Mouse (Mus musculus) cerebellum, postnatal 4 days (tissue): ENCODE data around the gene Zbtb44.
A peak's percentile ranks its signal among the peaks of the same experiment; 100 is the strongest.

Experiments
- DNase-seq, 2 experiments: peaks; one replicate each; pipeline ENCODE4 v3.0.0; 2022; ENCODE audit warnings: low spot score in 2 of 2, mixed read lengths in 1 of 2

Zbtb44 gene

DNA sequence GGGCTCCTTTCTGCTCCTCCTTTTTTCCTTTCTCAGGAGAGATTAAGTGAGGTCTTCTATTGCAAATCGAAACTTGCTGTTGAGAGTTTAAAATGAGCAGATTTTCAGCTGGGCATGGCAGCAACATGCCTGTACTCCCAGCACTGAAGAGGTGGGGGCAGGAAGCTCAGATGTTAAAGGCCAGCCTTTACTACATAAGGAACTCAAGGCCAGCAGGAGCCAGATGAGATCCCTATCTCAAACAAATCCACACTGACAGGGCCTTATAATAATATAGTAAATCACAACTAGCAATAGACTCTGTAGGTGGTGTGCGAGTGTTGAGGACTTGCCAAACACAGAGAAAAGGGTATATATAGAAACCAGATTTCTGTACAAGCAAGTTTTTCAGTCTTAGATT lies 28.3 kb downstream of the Zbtb44 start:
- no peak for DNase-seq

DNA sequence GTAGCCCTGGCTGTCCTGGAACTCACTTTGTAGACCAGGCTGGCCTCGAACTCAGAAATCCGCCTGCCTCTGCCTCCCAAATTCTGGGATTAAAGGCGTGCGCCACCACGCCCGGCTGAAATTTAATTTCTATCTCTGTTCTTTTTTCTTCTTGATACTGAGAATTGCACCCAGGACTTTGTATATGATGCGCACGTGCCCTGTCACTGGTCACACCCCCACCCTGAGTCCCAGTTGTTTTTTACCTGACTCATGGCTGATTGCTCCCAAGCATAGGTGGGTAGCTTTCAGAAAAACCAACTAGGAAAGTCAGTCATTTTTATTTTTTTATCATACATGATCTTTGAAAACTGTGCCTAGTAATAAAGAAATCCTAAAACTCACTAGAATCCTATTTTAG lies 40.3 kb downstream of the Zbtb44 start:
- no peak for DNase-seq

DNA sequence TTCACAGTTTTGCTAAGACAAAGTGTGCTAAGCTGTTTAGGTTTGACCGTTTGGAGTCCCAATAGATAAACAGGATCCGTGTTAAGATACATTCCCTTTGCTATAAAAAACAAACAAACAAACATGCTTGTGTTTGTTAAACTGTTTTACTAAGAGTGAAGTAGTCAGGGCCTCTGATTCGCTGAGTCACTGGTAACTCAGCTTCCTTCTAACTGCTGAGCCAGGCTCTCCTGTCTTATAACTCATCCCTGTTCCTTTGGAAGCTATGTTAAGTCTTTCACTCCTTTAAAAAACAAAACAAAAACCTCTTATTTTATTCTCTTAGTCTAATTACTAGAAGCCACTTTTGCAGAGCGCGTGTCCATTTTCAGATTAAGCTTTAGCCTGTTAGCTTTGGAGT lies 41.8 kb downstream of the Zbtb44 start:
- DNase-seq, result no peak

DNA sequence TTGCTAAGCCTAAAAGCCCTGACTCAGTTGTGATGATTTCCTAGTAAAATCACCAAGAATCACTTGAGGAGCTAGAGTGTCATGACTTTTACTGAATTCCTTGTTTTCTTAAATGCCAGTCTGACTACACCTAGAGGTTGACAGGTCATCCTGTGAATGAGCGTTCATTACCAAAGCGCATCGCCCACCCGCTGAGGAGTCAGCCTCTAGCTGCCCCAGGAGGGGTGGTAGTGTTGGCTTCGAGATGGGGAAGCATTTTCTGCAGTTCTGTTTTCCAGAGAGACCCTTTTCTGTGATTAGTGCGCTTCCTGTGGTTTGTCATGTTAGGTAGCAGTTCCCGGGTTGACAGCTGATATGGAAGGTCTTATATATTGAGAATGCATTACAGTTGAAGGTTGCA lies 43.4 kb downstream of the Zbtb44 start:
- no peak for DNase-seq

DNA sequence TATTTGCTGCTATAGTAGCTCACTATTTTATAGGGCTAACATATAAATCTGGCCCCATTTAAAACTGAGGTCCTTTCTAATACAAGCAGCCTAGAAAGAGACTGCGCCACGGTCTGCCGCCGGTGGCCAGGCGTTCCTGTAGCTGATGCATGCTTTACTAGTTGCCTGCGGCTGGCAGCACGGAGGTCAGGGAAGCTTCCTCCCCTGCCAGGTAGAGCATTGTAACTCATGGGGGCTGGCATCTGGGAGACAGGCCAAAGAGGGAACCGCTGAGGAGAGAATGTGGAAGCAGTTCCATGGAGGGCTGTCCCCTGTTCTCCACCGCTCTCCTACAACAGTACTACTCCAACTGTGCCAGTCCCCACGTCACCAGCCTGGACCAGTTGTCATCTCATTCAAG lies 44.4 kb downstream of the Zbtb44 start:
- DNase-seq, result no peak

DNA sequence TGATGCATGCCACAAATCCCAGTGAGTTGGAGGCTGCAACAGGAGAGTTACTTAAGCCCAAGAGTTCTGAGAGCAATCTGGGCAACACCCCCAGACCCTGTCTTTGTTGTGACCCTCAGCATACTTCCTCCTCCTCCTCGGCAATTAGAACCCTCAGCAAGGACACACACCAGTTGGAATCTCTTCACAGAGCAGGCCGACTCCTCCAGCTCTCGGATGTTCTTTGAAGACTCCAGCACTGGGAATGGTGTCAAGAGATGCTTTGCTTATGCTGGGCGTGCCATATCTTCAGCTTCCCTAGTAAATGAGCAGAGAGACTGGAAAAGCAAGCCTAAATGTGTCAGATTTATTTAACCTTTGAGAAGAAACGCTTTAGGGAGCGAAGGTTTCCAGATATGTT lies 50.3 kb downstream of the Zbtb44 start:
- DNase-seq, result no peak

DNA sequence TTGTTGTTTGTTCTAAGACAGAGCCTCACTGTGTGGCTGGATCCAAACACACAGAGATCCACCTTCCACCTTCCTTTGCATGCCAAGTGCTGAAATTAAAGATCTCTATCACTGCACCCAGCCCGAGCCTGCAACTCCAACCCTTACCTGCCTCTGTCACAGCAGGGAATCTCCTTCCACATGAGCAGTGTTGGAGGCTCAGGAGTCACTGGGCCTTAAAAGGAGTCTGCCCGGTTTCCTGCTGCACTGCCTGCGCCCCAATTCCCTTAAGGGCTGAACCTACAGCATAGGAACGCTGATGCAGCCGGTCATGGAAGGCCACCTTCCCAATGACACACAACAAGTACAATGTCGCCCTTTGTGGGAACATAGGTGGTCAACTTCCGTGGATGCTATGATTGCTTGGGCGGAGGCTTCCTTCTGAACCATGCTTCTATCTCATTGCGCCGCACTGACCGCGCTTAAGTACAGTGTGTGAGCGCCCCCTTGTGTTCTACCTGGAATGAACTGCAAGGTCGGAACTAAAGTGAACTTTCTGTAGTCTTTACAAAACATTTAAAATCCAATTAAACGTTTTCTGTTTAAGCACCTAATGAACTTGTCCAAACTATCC lies 51.7 kb downstream of the Zbtb44 start:
- DNase-seq, result peak; percentile 61 to 80

DNA sequence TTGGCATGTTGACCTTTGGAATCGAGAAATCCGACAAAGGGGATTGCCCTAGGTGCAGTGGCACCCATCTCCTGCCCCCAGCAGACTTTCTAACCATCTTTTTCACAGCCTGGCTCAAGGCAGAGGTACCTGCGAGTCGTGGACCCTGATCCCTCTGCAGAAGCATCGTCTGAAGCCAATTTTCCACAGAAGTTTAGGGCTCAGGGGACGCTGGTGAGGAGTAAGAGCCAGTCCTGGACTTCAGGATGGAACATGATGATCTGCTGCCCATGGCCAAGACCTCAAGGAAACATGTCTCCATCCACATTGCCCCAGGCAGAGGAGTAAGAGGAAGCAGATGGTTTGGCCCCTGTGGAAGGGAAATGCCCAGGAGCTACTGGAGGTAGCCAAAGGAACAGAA lies 52.3 kb downstream of the Zbtb44 start:
- no peak for DNase-seq

DNA sequence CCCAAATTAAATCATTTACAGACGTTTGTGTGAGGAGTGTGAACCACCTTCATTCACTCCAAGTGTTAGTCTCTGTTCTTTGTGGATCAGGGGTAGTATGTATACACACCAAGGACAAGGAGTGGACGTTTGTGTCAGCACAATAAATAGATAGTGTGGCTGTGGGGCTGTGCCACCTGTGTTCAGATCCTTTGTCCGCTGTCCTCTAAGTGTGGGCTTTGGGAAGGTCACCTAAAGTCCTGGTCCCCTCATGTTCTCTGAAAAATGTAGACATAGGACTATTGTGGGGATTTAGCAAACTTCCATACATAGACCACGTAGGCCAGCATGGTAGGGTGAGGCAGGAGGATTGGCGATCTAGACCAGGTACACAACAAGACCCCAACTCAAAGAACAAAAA lies 55.1 kb downstream of the Zbtb44 start:
- no peak for DNase-seq

DNA sequence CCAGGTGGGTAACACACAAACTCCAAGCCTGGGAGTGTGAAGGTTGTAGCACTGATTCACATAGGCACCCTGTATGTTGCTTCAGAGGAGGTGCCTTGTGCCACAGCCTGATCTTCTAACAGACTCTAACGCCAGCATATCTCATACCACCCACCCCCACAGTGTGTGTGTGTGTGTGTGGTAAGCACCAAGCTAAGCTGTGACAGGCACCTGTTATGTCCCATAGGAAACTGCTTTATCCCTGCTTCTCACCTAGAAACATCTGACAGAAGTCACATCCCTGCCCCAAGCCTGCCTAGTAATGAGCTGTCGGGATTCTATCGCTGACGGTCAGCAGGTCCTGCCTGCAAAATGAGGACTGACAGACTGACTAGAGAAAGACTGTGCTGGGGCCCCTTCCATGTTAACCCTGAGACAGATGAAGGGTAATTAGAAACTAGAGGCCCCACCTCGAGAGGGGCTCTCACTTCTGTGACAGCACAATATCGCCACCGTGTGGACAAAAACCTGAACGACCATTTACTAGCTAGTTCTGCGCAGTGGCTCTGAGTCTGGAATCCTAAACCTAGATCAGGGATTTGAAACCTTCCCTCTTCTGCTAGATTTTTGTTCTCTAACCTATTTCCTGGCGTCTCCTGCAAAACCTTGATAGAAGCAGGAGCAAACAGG lies 55.8 kb downstream of the Zbtb44 start:
- DNase-seq, result peak; percentile 73 to 80

DNA sequence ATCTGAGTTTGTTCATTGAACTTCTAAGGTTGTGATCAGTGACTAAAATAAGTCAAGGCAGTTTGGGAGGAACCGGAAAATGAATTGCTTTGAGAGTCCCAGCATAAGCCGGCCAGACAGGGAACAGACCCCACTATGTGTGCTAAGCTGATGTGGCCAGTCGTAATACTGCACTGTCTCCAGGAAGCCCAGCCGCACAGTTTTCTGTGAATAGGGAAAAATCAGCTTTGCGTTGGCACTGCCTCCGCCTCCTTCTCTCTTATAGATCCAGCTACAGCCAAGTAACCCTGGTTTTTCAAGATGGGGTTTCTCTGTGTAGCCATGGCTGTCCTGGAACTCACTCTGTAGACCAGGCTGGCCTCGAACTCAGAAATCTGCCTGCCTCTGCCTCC lies 56.3 kb downstream of the Zbtb44 start:
- DNase-seq, result no peak

DNA sequence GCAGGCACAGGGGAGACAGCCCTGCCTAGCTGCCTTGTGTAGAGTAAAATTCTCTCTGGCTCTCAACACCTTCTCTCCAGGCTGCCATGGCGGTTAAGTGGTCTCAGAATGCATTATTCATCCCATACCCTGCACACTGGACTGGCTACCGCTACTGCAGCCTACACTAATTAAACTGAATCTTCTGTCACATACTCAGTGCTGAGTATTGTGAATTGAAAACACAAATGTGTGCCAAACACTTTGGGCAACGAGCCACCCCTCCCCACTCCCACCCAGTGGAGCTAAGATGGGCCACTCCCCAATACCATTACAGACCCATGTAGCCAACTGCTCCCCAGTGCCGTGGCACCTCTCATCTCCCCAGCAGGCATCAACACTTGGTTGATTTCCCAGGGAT lies 57.0 kb downstream of the Zbtb44 start:
- DNase-seq, result no peak

DNA sequence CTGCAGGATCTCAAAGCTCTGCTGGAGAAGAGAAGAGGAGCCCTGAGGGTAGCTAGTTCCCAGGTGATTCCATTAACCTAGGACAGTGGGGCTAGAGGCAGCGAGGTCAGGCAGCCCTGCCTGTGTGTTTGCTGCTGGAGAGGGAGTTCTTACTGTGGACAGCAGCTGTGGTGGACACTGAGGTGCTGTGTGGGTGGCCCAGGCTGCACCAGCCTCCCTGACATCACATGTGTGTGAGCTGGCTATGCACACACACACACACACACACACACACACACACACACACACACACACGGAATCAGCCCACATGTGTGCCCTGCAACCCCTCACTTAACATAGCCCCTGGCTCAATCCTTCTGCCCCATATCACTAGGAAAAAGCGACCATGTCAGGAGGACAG lies 57.7 kb downstream of the Zbtb44 start:
- no peak for DNase-seq

DNA sequence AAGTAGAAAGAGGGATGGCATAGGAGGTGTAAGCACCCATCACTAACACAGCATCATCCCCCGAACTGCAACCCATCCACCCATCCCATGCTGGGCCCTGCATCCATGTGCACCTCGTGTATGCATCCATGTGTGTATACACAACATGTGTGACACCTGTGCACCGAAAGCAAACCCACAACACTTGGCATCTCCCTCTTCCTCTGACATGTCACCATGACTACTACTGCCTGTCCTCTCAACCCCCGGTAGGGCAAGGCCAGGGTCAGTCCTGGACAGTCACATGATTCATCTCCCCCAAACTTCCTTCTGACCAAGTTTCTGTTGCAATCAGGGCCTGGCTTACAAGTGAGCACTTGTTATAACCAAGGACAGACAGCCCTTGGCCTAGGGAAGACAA lies 58.4 kb downstream of the Zbtb44 start:
- no peak for DNase-seq

DNA sequence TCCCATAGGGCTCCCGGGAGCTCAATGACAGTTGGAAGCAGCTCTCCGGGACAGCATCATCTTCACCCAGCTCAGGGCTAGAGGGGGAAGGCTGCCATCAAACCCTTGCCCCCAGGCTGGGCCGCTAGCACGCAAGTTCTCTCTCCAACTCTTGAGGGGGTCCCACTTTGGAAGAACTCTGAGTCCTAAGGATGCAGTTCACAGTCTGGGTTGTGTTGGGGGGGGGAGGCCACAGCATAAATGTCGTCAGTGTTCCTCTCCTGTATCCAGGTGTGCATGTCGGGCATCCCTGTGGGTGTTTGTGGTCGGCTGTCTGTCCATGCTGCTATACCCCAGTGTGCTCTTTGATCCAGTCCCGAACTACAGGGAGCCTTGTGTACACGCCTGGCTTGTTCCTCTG lies 59.1 kb downstream of the Zbtb44 start:
- no peak for DNase-seq

DNA sequence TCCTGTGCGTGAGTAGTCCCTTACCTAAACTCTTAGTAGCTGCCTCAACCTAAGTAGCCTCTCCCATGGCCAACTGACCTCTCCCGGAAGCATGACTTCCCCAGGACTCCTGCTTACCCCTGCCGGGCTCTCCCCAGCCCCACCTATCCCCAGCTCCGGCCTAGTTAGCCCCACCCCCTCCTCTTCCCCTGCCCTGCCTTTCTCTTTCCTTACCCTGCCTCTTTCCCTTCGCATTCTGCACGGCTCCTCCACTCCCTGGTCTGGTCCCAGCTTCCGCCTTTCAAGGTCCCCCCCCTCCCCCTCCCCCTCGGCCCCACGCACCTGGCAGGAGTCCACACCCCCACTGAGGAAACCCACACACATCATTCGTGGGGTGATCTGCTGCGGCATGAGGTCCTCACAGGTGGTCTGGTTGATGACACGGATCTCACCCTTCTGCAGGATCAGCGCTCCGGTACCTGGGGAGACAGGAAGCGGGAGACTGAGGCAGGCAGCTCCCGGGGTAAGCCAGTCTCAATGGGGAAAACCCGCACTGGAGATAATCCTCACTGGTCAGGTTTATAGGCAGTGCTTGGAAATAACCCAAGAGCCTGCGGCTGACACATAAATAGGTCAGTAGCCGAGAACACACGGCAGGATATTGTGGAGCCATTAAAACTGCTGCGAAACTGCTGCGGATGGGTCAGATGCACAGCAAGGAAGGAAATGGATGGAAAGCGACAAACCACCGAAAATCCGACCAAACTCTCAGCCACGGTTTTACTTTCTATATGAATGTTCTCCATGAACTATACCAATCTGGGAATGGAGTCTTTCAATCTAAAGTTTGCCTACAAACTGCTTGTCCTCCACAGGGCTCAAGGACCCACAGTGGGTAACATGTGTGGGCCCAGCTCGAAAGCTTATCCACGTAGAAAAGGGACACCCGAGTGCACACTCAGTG lies 59.9 kb downstream of the Zbtb44 start:
- DNase-seq, result no peak

DNA sequence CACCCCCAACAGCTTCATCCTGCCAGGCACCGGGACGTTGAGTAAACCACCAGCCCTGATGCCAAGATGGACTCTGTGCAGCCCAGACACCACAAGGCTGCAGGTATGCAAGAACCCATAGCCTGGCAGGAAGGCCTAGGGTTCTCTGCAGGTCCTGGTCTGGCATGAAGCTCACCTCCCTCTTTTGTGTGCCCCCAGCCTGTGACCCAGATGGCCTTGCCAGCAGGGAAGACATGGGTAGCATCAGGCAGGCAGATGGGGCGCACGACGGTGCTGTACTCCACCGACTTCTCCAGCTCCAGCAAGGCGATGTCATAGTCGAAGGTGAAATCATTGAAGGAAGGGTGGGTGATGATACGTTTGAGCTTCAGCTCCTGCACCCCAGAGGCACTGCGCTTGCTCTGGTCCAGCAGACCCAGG lies 60.7 kb downstream of the Zbtb44 start:
- DNase-seq, result no peak

DNA sequence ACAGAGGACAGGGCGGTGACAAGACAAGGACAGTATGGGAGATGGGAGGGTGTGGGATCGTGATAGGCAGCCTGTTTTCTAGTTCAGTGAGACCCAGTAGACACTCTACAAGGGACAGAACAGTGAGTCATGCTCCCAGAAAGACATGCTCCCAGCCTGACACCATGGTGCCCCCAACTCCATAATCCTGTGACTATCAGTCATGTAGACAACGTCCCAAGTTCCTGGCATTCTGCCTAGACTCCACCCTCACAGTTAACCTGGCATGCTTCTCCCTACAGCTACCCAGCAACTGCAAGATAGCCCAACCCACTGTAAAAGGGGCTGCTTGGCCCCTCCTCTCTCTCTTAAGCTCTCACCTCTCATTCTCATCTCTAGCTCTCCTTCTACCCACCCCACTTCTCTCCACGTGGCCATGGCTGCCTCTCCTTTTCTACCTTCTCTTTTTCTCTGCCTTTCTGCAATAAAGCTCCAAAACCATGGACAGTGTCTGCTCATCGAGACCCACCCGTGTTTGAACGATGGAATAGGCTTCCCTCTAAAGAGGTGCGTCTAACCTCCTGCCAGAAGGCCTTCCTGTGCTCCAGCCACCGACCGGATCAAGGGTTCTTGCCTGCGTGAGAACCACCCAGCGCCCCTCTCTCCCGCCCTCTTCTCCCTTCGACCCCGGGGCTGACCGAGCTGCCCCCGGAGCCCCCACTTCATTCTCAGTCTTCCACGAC lies 61.8 kb downstream of the Zbtb44 start:
- no peak for DNase-seq

DNA sequence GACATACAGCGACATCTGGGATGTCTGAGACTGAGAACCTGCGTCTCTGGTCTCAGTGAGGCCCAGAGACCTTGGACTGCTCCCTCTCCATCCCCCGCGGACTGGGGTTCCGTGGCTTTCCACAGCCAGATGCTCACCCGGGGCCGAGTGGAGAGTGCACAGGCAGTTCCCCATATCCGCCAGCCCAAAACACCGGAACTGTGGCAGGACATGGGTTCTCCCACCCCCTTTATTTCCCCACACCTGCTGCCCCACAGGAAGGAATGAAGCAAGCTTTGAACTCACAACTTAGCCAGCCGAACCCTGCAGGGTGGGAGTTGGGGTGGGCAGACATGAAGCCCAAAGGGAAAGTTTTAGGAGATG lies 62.4 kb downstream of the Zbtb44 start:
- no peak for DNase-seq

DNA sequence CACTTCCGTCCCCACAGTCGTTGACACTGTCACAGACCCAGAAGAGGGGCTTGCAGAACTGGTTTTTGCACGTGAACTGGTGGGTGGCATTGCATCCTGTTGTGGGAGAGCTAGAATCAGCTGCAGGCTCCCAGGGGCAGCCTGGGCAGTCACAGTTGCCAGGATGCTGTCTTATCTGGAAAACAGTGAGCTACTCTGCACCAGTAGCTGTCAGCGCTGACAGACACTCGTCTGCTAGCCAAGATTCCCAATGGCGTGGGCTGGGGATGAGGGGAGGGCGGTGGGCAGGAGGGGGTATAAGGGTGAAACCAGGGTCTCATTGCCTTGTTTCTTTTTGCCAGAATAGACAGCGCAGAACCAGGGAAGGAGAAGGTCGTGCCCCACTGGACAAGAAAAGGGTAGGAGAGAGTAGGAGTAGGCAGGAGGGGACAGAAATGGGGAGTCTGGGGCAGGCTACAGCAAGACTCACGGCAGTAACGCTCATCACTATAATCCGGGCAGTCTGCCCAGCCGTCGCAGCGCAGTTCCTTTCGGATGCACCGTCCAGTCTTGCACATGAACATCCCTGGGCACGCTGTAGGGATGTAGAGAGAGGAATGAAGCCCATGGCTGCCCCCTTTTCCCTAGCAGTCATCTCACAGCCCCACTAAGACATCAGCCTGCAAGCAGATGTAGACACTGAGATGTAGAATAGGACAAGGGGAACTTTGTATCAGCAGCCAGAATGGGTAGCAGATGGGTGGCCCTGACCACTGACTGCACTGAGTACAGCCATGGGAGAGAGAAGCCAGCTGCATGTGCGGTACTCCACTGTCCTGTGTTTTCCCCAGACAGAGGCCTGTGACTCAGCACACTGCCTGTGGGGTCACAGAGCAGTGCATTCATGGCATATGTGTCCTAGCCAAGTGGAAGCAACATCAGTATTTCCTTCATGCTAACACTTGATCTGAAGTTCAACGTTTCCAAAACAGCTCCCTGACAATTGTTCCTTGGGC lies 66.9 kb downstream of the Zbtb44 start:
- peak in 1 of 2 experiments; percentile 19 for DNase-seq

DNA sequence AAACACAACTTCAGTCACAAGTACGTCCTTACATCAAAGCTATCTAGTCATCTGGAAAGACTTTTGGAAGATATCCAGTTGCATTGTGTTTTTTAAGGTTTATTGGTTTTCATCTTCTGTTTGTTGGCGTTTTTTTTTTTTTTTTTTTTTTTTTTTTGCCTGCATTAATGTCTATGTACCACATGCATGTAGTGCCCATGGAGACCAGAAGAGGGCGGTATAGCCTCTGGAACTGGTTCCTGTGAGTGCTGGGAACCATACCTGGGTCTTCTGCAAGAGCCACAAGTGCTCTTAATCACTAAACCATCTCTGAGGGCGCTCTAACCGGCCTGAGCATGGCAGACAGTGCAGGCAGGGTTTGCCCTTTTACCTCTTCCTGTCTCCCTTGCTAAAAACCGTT lies 67.7 kb downstream of the Zbtb44 start:
- DNase-seq, result no peak
